Mouse (Mus musculus) thymus, postnatal 25 days (tissue): ENCODE measurements around the gene Bcl2l15.
"Not testable (repeated sequence)": the region's sequence is repeated elsewhere in the genome, so short reads cannot be mapped to it uniquely, and the experiment has no call there.

Experiments used
- DNase-seq: peaks from one replicate; pipeline ENCODE4 v3.0.0; 2022

The Bcl2l15 gene

GRCm38 (mm10) chr3:103834001-103834400 lies 1.6 kb downstream of the Bcl2l15 start:
- DNase-seq, result no peak

- no peak for DNase-seq
Measured at GRCm38 (mm10) chr3:103835272-103835950, 3.0 kb downstream of the Bcl2l15 start.

GRCm38 (mm10) chr3:103835951-103836310 lies 3.5 kb downstream of the Bcl2l15 start:
- DNase-seq, result no peak

GRCm38 (mm10) chr3:103836453-103836852 lies 4.1 kb downstream of the Bcl2l15 start:
- DNase-seq, result no peak

GRCm38 (mm10) chr3:103839711-103840110 lies 7.3 kb downstream of the Bcl2l15 start:
- no peak for DNase-seq

- DNase-seq, result not testable (repeated sequence)
Measured at GRCm38 (mm10) chr3:103840195-103840594, 7.8 kb downstream of the Bcl2l15 start.

DNA sequence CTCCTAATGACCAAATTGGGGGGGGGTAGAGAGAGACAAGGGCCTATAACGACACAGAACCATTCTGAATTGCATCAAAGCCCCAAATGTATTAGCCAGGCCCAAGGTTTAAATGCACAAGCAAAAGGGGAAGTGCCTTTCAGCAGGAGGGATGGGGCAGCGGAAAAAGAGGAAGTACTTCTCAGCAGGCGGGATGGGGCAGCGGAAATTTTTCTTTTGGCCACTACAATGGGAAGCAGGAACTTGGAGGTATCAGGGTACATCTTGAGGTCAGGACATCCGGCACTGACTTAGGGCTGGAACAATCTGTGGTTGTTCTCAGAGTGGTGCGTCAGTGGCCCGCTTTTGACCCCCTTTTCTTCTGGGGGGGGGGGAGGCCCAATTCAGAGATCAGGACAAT lies 8.5 kb downstream of the Bcl2l15 start:
- not testable (repeated sequence) for DNase-seq

DNA sequence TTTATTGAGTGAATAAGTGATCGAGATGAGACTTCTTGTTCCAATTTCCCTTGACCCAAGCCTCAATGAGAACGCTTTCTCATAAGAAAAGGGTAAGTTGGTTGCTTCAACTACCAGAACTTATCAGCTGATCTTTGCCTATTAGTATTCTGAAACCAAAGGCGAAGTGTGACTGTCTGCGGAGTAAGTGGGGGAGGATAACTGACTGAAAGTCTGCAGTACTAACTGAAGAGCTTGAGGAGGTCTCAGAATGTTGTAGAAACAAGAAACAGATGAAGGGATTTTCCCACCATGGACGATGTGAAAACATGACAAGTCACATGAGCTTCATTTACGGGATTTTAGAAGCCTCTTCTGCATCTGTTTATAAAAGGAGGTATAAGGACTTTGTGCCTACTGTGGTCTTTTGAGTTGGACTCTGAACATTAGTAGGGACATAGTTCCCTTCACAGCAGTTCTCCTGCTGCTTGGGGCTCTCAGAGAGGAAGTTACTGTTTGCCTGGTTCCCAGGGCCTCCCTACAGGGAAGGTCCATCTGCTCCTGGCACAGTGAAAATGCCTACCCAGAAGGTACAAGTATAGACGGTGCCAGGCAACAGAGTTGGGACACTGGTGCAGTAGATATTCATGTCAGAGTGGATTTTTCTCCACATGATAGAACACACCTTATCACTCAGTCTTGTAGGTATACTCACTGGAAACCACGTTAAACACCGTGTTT lies 18.4 kb downstream of the Bcl2l15 start:
- DNase-seq, result no peak

DNA sequence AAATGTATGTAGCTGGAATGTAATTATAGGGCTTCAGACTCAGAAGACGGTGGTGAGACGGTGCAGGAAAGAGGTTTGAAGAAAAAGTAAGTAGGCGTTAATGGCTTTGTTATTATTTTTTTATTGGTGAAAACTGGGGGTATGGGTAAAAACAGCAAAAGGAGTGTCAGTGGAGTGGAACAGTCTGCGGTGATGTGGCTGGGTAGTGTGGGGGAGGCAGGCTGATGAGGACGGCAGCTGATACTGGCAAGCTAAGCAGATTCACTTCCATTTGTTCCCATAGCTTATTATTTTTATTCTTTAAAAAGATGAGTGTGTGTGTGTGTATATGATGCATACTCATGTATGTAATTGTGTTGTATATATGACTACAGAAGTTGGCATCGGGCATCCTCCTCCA lies 19.1 kb downstream of the Bcl2l15 start:
- no peak for DNase-seq

GRCm38 (mm10) chr3:103851882-103852281 lies 19.5 kb downstream of the Bcl2l15 start:
- no peak for DNase-seq

- peak; percentile 90 for DNase-seq
Measured at GRCm38 (mm10) chr3:103852565-103853299, 20.3 kb downstream of the Bcl2l15 start.

GRCm38 (mm10) chr3:103853804-103854203 lies 21.4 kb downstream of the Bcl2l15 start:
- DNase-seq, result no peak

DNA sequence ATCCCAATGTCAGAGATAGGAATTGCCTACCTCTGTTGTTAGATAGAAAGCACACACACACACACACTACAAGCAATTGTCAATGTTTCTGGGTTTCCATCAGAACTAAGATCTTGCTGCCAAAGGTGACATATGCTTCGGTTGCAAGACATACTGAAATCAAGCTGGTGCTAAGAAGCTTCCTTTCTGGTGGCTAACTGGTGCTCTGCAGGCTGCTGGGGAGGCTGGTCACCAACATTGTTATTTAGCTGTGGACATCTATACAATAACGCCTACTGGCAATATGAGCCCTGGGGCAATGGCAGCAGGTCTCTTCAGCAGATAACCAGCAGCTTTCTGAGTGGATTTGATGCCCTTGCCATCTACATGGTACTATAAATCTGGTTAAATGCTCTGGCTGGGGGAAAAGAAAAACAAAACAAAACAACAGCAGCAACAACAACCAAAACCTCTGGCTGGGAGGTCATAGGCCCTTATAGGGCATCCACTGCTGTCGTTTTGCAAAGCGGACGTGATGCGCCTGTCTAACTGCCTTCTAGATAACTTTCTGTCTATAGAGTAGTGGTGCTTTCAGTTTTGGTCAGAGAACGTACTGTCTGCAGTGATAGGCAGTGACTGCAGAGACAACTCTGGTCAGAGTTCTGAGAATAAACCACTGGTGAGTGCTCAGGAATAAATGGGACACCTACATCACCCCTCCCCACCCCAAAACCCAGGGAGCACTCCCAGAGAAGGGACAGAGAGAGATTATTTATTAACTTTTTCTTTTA lies 24.8 kb downstream of the Bcl2l15 start:
- DNase-seq, result no peak

- DNase-seq, result no peak
Measured at GRCm38 (mm10) chr3:103857977-103858563, 25.7 kb downstream of the Bcl2l15 start.

DNA sequence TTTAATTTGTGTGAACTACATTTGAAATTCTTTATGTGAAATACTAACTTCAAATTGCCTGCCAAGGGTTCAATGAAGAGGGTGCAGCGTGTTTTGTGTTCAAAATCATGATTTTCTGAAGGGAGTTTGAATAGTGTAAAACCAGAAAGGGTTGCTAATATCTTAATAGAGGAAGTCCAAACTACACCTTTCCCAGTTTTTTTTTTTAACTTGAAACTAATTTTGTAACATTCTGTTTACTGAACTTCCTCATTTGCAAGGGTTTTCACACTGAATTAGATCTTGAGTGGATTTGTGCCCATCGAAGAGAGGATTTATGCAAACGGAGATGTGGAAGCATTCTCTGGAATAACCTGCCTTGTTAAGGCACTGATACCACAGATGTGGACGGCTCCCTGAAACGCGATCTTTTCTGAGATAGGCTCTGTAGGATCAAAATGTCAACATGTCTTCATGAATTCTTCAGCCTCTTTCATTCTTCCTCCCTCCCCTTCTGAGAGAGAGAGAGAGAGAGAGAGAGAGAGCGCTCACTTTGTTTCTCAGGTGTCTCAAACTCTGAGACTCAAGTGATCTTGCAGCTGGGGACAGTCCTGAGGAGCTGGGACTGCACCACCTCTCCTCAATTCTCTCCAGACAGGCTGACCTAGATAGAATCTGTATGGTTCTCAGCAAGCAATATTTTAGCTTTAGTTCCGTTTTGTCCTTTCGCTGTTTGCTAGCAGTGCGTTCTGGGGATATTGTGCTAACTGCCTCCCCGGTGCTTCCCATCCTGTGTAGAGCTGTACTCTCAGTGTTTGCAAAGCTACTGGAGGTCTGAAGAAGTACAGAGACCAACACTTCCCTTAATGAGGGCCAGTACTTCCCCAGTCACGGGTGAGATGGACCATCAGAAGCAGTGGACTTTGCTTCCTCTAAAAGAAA lies 26.7 kb downstream of the Bcl2l15 start, which contains the start of gene Ptpn22:
Ptpn22 (plus strand) TSS at position 915 of the 921 bp plus-strand sequence.
- DNase-seq, result peak; percentile 71

GRCm38 (mm10) chr3:103859851-103860391 lies 27.5 kb downstream of the Bcl2l15 start:
- DNase-seq, result peak; percentile 82

DNA sequence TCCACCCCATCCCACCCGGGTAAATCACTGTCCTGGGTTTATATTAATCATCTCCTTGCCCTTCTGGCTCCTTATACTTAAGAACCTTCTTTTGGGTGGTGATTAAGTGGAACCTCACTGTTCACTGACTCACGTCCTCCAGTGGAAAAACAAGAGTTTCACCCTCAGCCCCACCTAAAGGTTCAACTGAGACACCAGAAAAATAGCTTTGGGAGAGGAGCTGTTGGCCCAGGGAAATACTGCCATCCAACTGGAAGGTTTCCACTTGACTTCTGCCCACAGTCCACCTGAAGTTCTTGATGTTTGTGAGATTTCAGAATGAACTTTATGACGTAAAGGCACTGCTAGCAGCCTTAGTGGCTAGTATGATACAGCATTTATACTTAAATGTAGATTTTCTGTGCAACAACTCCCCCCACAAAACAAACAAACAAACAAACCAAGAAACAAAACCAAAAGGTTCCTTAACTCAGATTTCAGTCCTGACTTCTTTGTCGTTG lies 30.4 kb downstream of the Bcl2l15 start:
- DNase-seq, result no peak

GRCm38 (mm10) chr3:103864200-103864599 lies 31.8 kb downstream of the Bcl2l15 start:
- no peak for DNase-seq

DNA sequence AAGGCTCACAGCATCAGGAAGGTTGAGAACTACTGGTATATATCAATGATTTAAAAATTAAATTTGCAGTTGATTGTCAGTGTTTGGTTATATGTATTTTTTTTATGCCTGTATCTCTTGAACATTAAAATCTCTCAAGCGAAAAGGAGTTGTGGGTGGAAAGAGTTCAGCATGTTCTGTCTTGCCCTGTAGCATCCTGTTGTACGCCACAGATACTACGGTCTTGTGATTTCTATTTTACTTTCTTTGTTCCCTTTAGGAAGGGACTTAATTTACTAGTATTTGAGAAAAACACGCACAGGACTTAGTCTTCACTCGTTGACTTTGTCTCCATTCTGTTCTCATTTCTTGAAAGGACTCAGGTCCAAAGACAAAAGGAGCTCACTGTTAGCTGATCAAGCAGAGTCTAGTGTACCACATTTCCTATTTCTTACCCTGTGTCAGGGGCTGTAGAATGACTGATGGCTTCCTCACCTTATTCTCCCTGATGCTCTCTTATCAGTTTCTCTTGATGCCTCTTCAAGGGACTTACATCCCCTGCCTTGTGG lies 35.1 kb downstream of the Bcl2l15 start:
- DNase-seq, result no peak

GRCm38 (mm10) chr3:103868008-103868407 lies 35.6 kb downstream of the Bcl2l15 start:
- DNase-seq, result no peak

GRCm38 (mm10) chr3:103872663-103873098 lies 40.3 kb downstream of the Bcl2l15 start:
- no peak for DNase-seq
